Mouse (Mus musculus): ENCODE data around the gene Gdf1. TPM values are rescaled to one million over a fixed set of nuclear protein-coding genes. Genes with fewer than 3 reads are reported as not detected.

Gdf1 gene
- polyA plus RNA-seq, 1 experiment from 2014 or later: not detected

DNA sequence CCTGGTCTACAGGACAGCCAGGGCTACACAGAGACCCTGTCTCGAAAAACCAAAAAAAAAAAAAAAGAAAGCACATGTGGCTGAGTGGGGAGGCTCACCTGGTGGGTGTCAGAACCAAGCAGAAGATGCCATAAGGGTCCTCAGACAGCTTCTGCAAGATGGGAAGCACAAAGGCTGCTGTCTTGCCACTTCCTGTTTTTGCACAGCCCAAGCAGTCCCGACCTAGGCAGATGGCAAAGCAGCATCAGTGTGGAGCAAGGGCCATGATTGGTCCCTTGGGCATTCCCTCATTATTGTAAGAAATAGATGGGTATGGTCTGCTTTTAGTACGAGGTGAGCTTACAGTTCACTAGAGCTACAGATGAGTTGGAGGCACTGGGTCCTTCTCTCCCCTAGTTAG, 28.7 kb upstream of the Gdf1 start:
- Histone ChIP-seq H3K27me3 (ENCODE audit: control insufficient read depth, insufficient read depth, low read length) (no peaks in the 10 kb centered on the region), H3K27ac (replicated peaks; ENCODE audit: low read depth, low read length) (no peak overlapping the region), H3K36me3 (ENCODE audit: control insufficient read depth, insufficient read depth, low read length) (peaks cover 49% of the 10 kb centered on the region), H3K4me2 (ENCODE audit: low read length) (no peak overlapping the region), H3K9ac (replicated peaks; ENCODE audit: low read length) (no peak overlapping the region), H3K4me3 (replicated peaks; ENCODE audit: low read depth, low read length) (no peak overlapping the region), H3K4me1 (ENCODE audit: control insufficient read depth, insufficient read depth, low read length) (peaks cover 19% of the 10 kb centered on the region), H3K9me3 (ENCODE audit: control insufficient read depth, low read length) (no peaks in the 10 kb centered on the region)
- WGBS: 91% methylated on average over 3 of the region's 3 CpGs
- DNase-seq: no peak
- ATAC-seq (ENCODE audit: low FRiP score, low TSS enrichment): no peak

DNA sequence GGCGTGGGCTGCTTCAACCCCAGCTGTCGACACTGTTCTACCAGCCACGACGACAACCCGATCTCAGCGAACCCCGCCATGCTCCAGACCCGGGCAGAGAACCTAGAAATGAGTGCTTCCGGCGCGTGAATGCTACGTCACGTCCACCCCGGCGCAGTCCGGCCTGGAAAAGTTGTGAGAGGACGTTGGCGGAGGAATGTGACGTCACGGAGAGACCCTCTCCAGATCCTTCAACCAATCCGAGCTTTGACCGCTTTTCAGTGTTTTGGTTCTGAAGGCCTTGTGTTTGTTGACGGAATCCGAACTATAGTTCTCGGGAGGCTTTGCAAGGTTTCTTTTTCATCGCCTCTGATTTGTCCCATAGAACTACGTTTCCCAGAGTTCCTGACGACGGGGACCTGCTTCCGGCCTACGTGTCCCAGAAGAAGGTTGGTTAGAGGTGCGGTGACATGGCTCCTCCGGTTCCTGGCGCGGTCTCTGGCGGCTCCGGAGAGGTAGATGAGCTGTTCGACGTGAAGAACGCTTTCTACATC, 27.2 kb upstream of the Gdf1 start, which contains the start of the genes Ddx49 and Cope:
Gene Ddx49 (minus strand): TSS at position 132 of the 533 bp plus-strand sequence.
Gene Cope (plus strand): TSS at position 161 of the 533 bp plus-strand sequence.
- H3K9me3 ChIP-seq (ENCODE audit: control insufficient read depth, low read length): no peaks in the 10 kb centered on the region
- DNase-seq (peak; percentile 97), ATAC-seq (ENCODE audit: low FRiP score, low TSS enrichment) (peak; percentile 94)
- peaks cover 19% of the 10 kb centered on the region for H3K4me1 ChIP-seq (ENCODE audit: control insufficient read depth, insufficient read depth, low read length)
- H3K27me3 ChIP-seq (ENCODE audit: control insufficient read depth, insufficient read depth, low read length): no peaks in the 10 kb centered on the region
- H3K36me3 ChIP-seq (ENCODE audit: control insufficient read depth, insufficient read depth, low read length): peaks cover 47% of the 10 kb centered on the region
- peak within 1 kb of the TSS; percentile 94 for H3K4me2 ChIP-seq (ENCODE audit: low read length)
- H3K4me3 ChIP-seq (replicated peaks; ENCODE audit: low read depth, low read length): peak within 1 kb of the TSS; percentile 85
- WGBS: under 1% methylated on average over 40 of the region's 40 CpGs
- peak within 1 kb of the TSS; percentile 80 for H3K9ac ChIP-seq (replicated peaks; ENCODE audit: low read length)
- peak within 1 kb of the TSS; percentile 68 for H3K27ac ChIP-seq (replicated peaks; ENCODE audit: low read depth, low read length)

DNA sequence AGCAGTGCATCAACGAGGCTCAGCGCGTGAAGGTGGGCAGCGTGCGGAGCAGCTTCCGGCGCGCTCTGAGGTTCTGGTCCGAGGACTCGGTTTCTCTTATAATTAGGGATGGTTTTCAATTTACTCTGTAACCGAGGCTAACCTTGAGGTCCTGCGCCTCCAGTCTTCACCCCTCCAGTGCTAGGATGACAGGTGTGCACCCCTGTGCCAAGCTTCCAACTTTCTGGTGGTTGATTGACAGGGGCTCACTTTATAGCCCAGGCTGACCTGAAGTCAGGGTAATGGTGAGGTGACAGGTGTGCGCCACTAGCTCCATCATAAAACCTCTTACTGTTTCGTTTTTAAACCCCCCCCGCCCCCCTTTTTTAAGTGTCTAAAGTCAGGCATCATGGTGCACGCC, 26.7 kb upstream of the Gdf1 start:
- no peaks in the 10 kb centered on the region for H3K27me3 ChIP-seq (ENCODE audit: control insufficient read depth, insufficient read depth, low read length)
- ATAC-seq (ENCODE audit: low FRiP score, low TSS enrichment) (peak; percentile 32; the same call in 1 of the 2 replicates), DNase-seq (no peak)
- H3K9me3 ChIP-seq (ENCODE audit: control insufficient read depth, low read length): no peaks in the 10 kb centered on the region
- peak overlapping the region; percentile 94 for H3K4me2 ChIP-seq (ENCODE audit: low read length)
- peak overlapping the region; percentile 68 for H3K27ac ChIP-seq (replicated peaks; ENCODE audit: low read depth, low read length)
- WGBS: 4% methylated on average over 16 of the region's 16 CpGs
- peak overlapping the region; percentile 85 for H3K4me3 ChIP-seq (replicated peaks; ENCODE audit: low read depth, low read length)
- H3K4me1 ChIP-seq (ENCODE audit: control insufficient read depth, insufficient read depth, low read length): peaks cover 19% of the 10 kb centered on the region
- peaks cover 47% of the 10 kb centered on the region for H3K36me3 ChIP-seq (ENCODE audit: control insufficient read depth, insufficient read depth, low read length)
- peak overlapping the region; percentile 80 for H3K9ac ChIP-seq (replicated peaks; ENCODE audit: low read length)

DNA sequence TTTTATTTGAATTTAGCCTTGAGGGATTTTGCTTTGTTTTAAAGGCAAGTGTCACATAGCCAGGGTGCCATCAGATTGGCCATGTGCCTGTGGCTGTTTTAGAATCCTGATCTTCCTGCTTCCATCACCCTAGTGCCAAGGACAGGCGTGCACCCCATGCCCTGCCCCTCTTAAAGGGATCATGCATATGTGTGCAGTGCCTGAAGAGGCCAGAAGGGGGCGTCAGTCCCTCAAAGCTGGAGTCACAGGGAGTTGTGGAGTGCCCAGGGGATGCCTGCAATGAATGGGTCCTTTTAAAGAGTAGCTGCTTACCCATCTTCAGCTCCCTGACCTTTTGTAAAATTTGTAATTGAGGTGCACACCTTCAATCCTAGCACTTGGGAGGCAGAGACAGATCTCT, 20.3 kb upstream of the Gdf1 start:
- ATAC-seq (ENCODE audit: low FRiP score, low TSS enrichment) (no peak), DNase-seq (no peak)
- Histone ChIP-seq H3K4me2 (ENCODE audit: low read length) (no peak overlapping the region), H3K9ac (replicated peaks; ENCODE audit: low read length) (no peak overlapping the region), H3K4me1 (ENCODE audit: control insufficient read depth, insufficient read depth, low read length) (no peaks in the 10 kb centered on the region), H3K27ac (replicated peaks; ENCODE audit: low read depth, low read length) (no peak overlapping the region), H3K4me3 (replicated peaks; ENCODE audit: low read depth, low read length) (no peak overlapping the region), H3K9me3 (ENCODE audit: control insufficient read depth, low read length) (no peaks in the 10 kb centered on the region), H3K27me3 (ENCODE audit: control insufficient read depth, insufficient read depth, low read length) (no peaks in the 10 kb centered on the region), H3K36me3 (ENCODE audit: control insufficient read depth, insufficient read depth, low read length) (peaks cover 78% of the 10 kb centered on the region)
- WGBS: 38% methylated on average over 2 of the region's 2 CpGs

DNA sequence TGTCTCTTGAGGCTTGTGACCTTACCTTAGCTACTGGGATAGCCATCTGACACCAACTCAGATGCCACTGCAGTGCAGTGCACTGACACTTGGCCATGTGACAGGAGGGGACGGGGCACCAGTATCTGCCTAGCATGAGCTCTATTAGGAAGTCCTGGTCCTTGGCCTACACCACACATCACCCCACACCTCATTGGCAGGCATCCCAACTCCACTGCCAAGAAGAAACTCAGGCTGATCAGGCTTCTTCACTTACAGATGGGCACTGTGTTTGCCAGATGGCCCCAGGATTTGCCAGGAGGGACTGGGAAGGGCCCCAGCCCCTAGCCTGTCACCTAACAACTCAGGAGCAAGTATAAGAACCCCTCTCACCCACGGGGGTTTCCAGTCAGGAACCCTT, 16.2 kb upstream of the Gdf1 start:
- DNase-seq (no peak), ATAC-seq (ENCODE audit: low FRiP score, low TSS enrichment) (no peak)
- Histone ChIP-seq H3K27ac (replicated peaks; ENCODE audit: low read depth, low read length) (no peak overlapping the region), H3K27me3 (ENCODE audit: control insufficient read depth, insufficient read depth, low read length) (no peaks in the 10 kb centered on the region), H3K4me1 (ENCODE audit: control insufficient read depth, insufficient read depth, low read length) (peaks cover 29% of the 10 kb centered on the region), H3K4me2 (ENCODE audit: low read length) (no peak overlapping the region), H3K9ac (replicated peaks; ENCODE audit: low read length) (no peak overlapping the region), H3K4me3 (replicated peaks; ENCODE audit: low read depth, low read length) (no peak overlapping the region), H3K36me3 (ENCODE audit: control insufficient read depth, insufficient read depth, low read length) (peaks cover 46% of the 10 kb centered on the region), H3K9me3 (ENCODE audit: control insufficient read depth, low read length) (no peaks in the 10 kb centered on the region)
- WGBS: 76% methylated on average over 2 of the region's 2 CpGs

DNA sequence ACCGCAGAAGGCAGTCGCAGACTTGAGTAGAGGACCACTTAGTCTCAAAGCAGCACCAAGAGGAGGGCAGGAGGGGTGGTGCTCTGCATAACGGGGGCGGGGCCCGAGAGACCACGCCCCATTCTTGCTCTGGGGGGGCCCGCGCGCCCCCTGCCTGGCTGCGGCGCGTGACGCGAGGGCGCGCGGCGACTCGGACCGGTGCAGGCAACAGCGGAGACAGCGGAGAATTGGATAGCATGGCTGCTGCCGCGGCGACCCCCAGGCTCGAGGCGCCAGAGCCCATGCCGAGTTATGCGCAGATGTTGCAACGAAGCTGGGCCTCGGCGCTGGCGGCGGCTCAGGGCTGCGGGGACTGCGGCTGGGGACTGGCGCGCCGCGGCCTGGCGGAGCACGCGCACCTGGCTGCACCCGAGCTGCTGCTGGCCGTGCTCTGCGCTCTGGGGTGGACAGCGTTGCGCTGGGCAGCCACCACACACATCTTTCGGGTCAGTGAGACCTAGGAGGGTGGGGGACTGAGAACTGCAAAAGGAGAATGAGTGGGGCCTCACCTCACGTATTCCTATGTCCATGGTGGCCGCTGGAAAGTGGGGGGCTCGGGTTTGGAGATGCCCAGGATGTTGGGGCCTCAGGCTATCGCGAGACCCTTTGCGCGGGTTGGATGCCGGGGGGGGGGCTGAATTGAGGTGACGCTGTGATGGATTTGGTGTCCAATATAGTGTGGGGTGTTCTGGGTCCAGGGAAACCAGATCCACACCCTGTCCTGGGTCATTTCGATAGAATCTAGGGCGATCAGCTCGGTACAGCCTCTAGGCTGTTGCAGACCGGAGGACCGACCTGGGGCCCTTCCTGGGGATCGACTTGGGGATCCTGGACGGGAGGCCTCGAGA, 13.8 kb upstream of the Gdf1 start, which contains the start of gene Cers1:
Gene Cers1 (plus strand): TSS at position 152 of the 887 bp plus-strand sequence.
- peaks cover 29% of the 10 kb centered on the region for H3K4me1 ChIP-seq (ENCODE audit: control insufficient read depth, insufficient read depth, low read length)
- peak; percentile 90 for DNase-seq
- peak within 1 kb of the TSS; percentile 88 for H3K4me2 ChIP-seq (ENCODE audit: low read length)
- ATAC-seq (ENCODE audit: low FRiP score, low TSS enrichment): peak; percentile 59
- peak within 1 kb of the TSS; percentile 63 for H3K4me3 ChIP-seq (replicated peaks; ENCODE audit: low read depth, low read length)
- peaks cover 46% of the 10 kb centered on the region for H3K36me3 ChIP-seq (ENCODE audit: control insufficient read depth, insufficient read depth, low read length)
- H3K27me3 ChIP-seq (ENCODE audit: control insufficient read depth, insufficient read depth, low read length): no peaks in the 10 kb centered on the region
- WGBS: 1% methylated on average over 66 of the region's 66 CpGs
- H3K9me3 ChIP-seq (ENCODE audit: control insufficient read depth, low read length): no peaks in the 10 kb centered on the region
- H3K27ac ChIP-seq (replicated peaks; ENCODE audit: low read depth, low read length): peak within 1 kb of the TSS; percentile 95
- peak within 1 kb of the TSS; percentile 80 for H3K9ac ChIP-seq (replicated peaks; ENCODE audit: low read length)

DNA sequence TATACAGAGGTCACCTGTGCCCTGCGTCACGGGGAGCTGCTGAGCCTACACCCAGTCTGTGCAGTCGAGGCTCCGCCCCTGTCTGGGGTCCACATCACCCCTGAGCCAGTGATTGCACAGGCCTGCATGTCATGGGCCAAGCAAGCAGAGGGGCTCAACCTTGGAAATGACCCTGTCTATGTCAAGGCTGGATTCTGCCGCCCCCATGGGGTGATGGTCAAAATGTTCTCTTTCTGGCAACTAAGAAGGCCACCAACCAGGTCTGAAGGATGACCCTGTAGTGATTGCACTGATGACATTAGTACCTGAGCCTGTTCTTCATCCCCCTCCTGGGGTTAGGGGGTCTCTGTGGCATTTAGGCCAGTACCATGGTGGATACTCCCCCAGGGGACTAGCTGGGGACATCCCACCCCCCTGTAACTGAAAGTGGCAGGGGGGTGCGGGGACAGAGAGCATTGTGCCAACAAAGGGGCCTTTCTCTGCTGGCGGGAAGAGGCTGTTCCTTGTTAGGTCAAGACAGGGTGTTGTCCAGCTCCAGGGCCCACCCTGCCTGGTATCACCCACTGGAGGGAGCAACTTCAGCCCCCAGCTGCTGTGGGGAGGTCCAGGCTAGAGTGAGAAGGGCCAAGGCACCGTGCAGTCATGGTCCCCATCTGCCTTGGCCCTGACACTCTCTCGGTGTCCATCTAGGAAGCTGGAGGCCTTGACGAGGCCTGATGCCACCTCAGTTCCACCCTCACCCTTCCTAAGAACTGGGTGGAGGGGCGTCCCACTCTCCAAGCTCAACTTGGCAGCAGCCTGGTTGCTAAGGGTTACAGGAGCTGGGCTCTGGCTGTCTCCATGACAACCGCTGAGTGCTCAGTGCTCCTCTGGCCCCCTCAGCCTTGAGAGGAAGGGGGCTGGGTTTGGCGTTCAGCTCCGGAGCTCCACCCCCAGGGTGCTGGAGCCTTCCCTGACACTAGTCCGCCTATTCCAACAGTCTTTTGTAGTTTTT, 12.8 kb upstream of the Gdf1 start:
- 4% methylated on average over 15 of the region's 15 CpGs for WGBS
- peaks cover 29% of the 10 kb centered on the region for H3K4me1 ChIP-seq (ENCODE audit: control insufficient read depth, insufficient read depth, low read length)
- peak; percentile 96 for DNase-seq
- H3K27me3 ChIP-seq (ENCODE audit: control insufficient read depth, insufficient read depth, low read length): no peaks in the 10 kb centered on the region
- H3K4me2 ChIP-seq (ENCODE audit: low read length): peak overlapping the region; percentile 88
- peaks cover 46% of the 10 kb centered on the region for H3K36me3 ChIP-seq (ENCODE audit: control insufficient read depth, insufficient read depth, low read length)
- no peaks in the 10 kb centered on the region for H3K9me3 ChIP-seq (ENCODE audit: control insufficient read depth, low read length)
- ATAC-seq (ENCODE audit: low FRiP score, low TSS enrichment): peak; percentile 89
- H3K9ac ChIP-seq (replicated peaks; ENCODE audit: low read length): peak overlapping the region; percentile 80
- peak overlapping the region; percentile 95 for H3K27ac ChIP-seq (replicated peaks; ENCODE audit: low read depth, low read length)
- H3K4me3 ChIP-seq (replicated peaks; ENCODE audit: low read depth, low read length): peak overlapping the region; percentile 63

DNA sequence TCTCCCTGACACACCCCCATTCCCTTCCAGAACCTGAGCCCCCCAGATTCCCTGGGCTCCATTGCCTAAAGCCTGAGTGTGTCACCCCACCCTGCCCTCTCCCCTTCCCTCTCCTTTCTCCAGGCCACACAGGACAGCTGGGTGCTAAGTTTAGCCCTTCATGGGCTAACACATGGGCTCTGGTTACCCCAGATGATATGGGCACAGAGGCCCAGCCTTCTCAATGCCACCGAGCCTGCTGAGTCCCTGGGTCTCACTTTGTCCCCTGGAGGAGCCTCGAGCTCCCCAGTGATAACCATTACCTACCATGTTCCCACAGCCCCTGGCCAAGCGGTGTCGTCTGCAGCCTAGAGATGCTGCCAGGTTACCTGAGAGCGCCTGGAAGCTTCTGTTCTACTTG, 11.7 kb upstream of the Gdf1 start:
- Histone ChIP-seq H3K4me1 (ENCODE audit: control insufficient read depth, insufficient read depth, low read length) (peaks cover 29% of the 10 kb centered on the region), H3K9ac (replicated peaks; ENCODE audit: low read length) (no peak overlapping the region; the same call in 1 of the 2 replicates), H3K27me3 (ENCODE audit: control insufficient read depth, insufficient read depth, low read length) (no peaks in the 10 kb centered on the region), H3K27ac (replicated peaks; ENCODE audit: low read depth, low read length) (peak overlapping the region; percentile 95), H3K9me3 (ENCODE audit: control insufficient read depth, low read length) (no peaks in the 10 kb centered on the region), H3K4me2 (ENCODE audit: low read length) (peak overlapping the region; percentile 88), H3K36me3 (ENCODE audit: control insufficient read depth, insufficient read depth, low read length) (peaks cover 46% of the 10 kb centered on the region), H3K4me3 (replicated peaks; ENCODE audit: low read depth, low read length) (0 out of 2 replicates have a peak overlapping the region, but pooled peaks have one; percentile 63)
- 82% methylated on average over 5 of the region's 5 CpGs for WGBS
- DNase-seq (no peak), ATAC-seq (ENCODE audit: low FRiP score, low TSS enrichment) (no peak)

All from midbrain, embryonic 14.5 days (tissue).